Mouse (Mus musculus) testis, adult 2 months (tissue): ENCODE results near the gene Gse1. TPM values are rescaled to one million over a fixed set of nuclear protein-coding genes. Genes with fewer than 3 reads are reported as not detected.

Source experiments
- H3K27ac ChIP-seq: fragments of 200-500 bp; 2 replicates; pipeline ENCODE4 v1.5.1; 2012; ENCODE audit warnings: low read depth, low read length; ENCODE audit not compliant: control insufficient read depth, insufficient read depth
- H3K27me3 ChIP-seq: fragments of 200-500 bp; 2 replicates; pipeline ENCODE4 v1.6.1; 2012; ENCODE audit warnings: mild to moderate bottlenecking, low read length, moderate library complexity; ENCODE audit not compliant: control insufficient read depth, insufficient read depth
- H3K36me3 ChIP-seq: fragments of 200-500 bp; 2 replicates; pipeline ENCODE4 v1.6.1; 2012; ENCODE audit warnings: mild to moderate bottlenecking, low read length; ENCODE audit not compliant: control insufficient read depth, insufficient read depth
- H3K4me1 ChIP-seq: fragments of 200-500 bp; 2 replicates; pipeline ENCODE4 v1.6.1; 2012; ENCODE audit warnings: low read length; ENCODE audit not compliant: control insufficient read depth, insufficient read depth
- H3K4me3 ChIP-seq: fragments of 200-500 bp; 2 replicates; pipeline ENCODE4 v1.5.1; 2012; ENCODE audit warnings: low read depth, mild to moderate bottlenecking, low read length, moderate library complexity, mixed read lengths; ENCODE audit not compliant: control insufficient read depth
- CTCF ChIP-seq: fragments of 200-500 bp; IDR thresholded peaks from 2 replicates; pipeline ENCODE4 v1.5.1; 2012; ENCODE audit warnings: low read depth, mild to moderate bottlenecking, inconsistent platforms, low read length, moderate library complexity; ENCODE audit not compliant: control insufficient read depth, insufficient read depth, insufficient replicate concordance
- POLR2A ChIP-seq: fragments of 200-500 bp; IDR thresholded peaks from 2 replicates; pipeline ENCODE4 v1.6.1; 2012; ENCODE audit warnings: low read depth, mild to moderate bottlenecking, inconsistent platforms, low read length, moderate library complexity; ENCODE audit not compliant: control insufficient read depth
- polyA plus RNA-seq: library from polyadenylated mRNA; depleted of rRNA; stranded (reverse); fragments of >200 nt; gene quantifications from 2 replicates; pipeline ENCODE4 v1.2.3, GENCODE M21; 2012

Gse1 gene
- polyA plus RNA-seq, 1 experiment: 4.0 TPM

GRCm38 (mm10) chr8:120488636-120489131 lies 260.4 kb downstream of the Gse1 start:
- peak overlapping the region; percentile 29; the same call in 1 of the 2 replicates for H3K27ac ChIP-seq
- peaks cover 16% of the 10 kb centered on the region for H3K4me1 ChIP-seq
- TF ChIP-seq POLR2A (no peak), CTCF (no peak)
- no peaks in the 10 kb centered on the region for H3K36me3 ChIP-seq
- H3K27me3 ChIP-seq: no peaks in the 10 kb centered on the region
- peak overlapping the region; percentile 59 for H3K4me3 ChIP-seq

DNA sequence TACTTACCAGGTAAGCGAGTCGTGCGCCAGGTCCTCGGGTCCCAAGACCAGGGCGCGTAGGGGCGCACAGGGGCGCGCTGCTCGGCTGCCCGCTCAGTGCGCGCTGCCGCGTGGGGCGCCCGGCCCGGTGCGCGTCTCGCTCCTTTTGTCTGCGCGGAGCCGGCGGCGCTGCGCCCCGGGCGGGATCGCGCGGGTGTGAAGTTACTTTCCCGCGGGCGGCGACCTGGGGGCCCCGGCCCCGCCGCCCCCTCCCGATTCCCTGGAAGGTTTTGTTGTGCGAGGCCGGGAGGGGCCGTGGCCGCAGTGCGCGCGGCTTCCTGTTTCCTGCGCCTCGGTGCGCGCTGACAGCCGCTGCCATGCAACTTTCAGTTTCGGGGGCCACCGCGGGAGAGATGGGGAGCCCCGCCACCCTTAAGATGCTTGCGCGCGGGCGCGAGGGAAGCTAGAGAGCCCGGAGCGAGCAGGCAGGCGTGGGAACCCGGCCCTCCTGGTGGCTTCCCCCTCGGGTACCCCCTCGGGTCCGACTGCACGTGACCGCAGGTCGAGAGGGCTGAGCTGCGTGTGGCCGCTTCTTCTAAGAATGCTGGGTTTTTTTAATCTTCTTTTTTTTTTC lies 261.0 kb downstream of the Gse1 start:
- peak overlapping the region; percentile 59 for H3K4me3 ChIP-seq
- H3K27ac ChIP-seq: peak overlapping the region; percentile 29; the same call in 1 of the 2 replicates
- H3K4me1 ChIP-seq: peaks cover 16% of the 10 kb centered on the region
- no peaks in the 10 kb centered on the region for H3K27me3 ChIP-seq
- H3K36me3 ChIP-seq: no peaks in the 10 kb centered on the region
- no peak for TF ChIP-seq POLR2A
- no peak for TF ChIP-seq CTCF

- peaks cover 16% of the 10 kb centered on the region for H3K4me1 ChIP-seq
- H3K27ac ChIP-seq: no peak overlapping the region
- no peaks in the 10 kb centered on the region for H3K27me3 ChIP-seq
- TF ChIP-seq POLR2A (no peak), CTCF (no peak)
- H3K4me3 ChIP-seq: peak overlapping the region; percentile 59
- H3K36me3 ChIP-seq: no peaks in the 10 kb centered on the region
Observed at GRCm38 (mm10) chr8:120489771-120490281, 261.6 kb downstream of the Gse1 start.

DNA sequence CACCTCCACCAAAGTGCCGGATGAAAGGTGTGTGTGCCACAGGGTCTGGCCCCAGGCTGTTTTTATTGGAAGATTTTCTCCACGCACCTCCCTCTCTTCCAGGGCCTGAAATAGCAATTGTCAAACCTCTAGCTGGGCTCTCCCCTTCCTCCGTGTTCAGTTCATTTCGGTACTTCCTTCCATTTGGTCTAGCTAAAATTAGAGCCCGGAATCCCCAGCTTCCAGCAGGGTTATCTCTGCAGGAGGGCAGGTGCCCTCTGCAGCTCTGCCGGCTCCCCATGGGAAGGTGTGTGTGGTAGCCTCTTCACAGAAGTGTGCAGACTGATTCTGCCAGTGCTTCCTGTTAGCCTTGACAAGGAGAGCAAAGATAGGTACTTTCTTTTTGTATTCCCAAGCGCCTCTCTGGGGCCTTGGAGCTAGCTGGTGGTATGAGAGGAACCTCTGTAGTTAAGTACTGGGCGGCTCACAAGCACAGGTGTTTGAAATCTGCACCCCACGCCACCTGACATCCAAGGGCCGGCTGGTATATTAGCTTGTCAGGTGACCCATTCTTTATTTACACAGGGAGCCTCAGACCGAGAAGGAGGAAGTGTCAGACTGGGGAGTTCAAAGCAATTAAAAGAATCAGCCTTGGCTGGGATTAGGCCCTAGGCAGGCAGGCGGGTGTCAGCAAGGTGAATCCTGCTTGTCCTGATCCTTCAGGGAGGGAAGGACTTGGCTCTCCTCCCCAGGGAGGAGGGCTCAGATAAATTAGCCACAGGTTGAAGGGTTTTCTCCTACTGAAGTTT lies 262.3 kb downstream of the Gse1 start:
- Histone ChIP-seq H3K27me3 (no peaks in the 10 kb centered on the region), H3K4me1 (peaks cover 16% of the 10 kb centered on the region), H3K27ac (no peak overlapping the region), H3K36me3 (no peaks in the 10 kb centered on the region), H3K4me3 (no peak overlapping the region)
- TF ChIP-seq POLR2A: no peak
- no peak for TF ChIP-seq CTCF

- no peak overlapping the region for H3K27ac ChIP-seq
- no peaks in the 10 kb centered on the region for H3K36me3 ChIP-seq
- H3K27me3 ChIP-seq: no peaks in the 10 kb centered on the region
- no peak overlapping the region for H3K4me3 ChIP-seq
- peaks cover 16% of the 10 kb centered on the region for H3K4me1 ChIP-seq
- no peak for TF ChIP-seq CTCF
- no peak for TF ChIP-seq POLR2A
Observed at GRCm38 (mm10) chr8:120491166-120491793, 263.0 kb downstream of the Gse1 start.

- Histone ChIP-seq H3K4me3 (no peak overlapping the region), H3K27me3 (no peaks in the 10 kb centered on the region), H3K4me1 (peaks cover 12% of the 10 kb centered on the region), H3K36me3 (no peaks in the 10 kb centered on the region), H3K27ac (no peak overlapping the region)
- TF ChIP-seq CTCF (no peak), POLR2A (no peak)
Observed at GRCm38 (mm10) chr8:120492193-120492880, 264.1 kb downstream of the Gse1 start.

DNA sequence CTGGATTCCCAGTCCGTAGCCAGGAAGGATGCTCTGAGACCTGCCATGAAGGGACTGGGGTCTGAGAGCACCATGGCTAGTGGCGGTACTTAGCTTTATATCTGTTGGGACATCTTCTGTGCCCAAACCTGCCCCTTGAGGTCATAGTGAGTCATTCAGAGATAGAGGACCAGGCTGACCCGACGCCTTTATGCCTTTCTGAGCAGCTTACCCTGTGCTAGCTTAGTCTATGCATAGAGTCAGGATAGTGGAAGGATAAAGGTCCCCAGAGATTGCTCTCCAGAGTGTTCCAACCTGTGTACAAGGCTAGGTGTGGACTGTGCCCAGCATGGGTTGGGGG lies 264.6 kb downstream of the Gse1 start:
- Histone ChIP-seq H3K4me3 (no peak overlapping the region), H3K27me3 (no peaks in the 10 kb centered on the region), H3K27ac (no peak overlapping the region), H3K36me3 (no peaks in the 10 kb centered on the region), H3K4me1 (peaks cover 10% of the 10 kb centered on the region)
- TF ChIP-seq CTCF: no peak
